Mouse (Mus musculus): Measurements from ENCODE around the gene Cma1. TPM values are rescaled to one million over a fixed set of nuclear protein-coding genes. Genes with fewer than 3 reads are reported as not detected.

Cma1 gene
- polyA plus RNA-seq, 1 experiment from 2014 or later = not detected

DNA sequence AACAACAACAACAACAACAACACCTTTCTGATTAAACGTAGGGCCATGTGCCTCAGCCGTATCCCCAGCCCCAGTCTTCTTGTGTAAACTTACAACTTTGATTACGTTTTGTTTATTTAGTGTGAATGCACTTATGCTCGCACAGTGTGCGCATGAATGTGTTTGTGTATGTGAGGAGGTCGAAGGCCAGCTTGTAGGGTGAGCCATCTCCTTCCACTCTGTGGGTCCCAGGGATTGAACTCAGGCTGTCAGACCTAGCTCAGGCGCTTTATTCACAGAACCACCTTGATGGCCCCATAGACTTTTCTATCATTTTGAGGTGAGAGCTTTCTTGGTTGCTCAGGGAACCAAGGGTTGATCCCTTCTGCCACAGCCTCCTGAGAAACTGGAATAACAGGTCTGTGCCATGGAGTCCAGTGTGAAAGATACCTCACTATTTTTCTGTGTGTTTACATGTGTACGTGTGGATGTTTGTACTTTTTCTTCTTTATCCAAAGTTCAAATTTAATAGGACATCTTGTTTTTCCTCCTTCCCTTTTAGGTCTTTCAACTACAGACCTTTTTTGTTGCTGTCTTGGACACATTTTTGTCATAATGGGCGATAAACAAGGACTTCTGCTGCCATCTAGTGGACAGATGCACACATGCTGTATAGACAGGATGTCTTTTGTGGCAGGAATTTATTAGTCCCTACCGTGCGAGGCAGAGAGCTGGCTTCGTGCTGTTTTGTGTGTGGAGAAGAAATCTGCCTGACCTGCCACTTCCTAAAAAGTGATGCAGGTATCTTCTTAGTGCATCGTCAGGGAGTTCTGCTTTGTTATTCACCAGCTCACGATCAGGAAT lies 26.0 kb downstream of the Cma1 start:
- Histone ChIP-seq H3K4me1 (replicated peaks) (peaks cover 2% of the 10 kb centered on the region; the same call in 1 of the 2 replicates), H3K27me3 (ENCODE audit: insufficient read depth, poor library complexity, severe bottlenecking) (peaks cover 7% of the 10 kb centered on the region; the same call in 1 of the 2 replicates), H3K36me3 (no peaks in the 10 kb centered on the region), H3K4me3 (no peak overlapping the region), H3K9me3 (no peaks in the 10 kb centered on the region), H3K27ac (no peak overlapping the region)
- peak; percentile 78 for DNase-seq (ENCODE audit: low spot score)
- 42% methylated on average over 14 of the region's 14 CpGs for WGBS

DNA sequence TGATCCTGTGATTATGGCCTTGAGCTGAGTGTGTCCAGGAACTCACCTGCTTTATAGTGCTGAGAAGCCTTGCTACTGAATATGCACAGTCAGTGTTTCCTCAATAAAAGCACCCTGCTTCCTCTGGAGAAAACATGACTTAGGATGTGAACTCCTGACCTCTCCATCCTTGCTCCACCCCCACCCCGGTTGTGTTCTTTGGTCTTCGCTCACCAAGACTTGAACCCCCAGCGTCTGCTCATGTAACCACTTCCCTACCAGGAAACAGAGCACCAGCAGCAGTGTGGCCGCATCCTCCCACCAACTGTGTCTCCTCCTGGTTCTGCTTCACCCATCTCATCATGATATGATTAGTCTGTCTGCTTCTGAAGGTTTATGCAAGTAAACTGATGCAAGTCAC lies 31.1 kb downstream of the Cma1 start:
- 47% methylated on average over 4 of the region's 4 CpGs for WGBS

DNA sequence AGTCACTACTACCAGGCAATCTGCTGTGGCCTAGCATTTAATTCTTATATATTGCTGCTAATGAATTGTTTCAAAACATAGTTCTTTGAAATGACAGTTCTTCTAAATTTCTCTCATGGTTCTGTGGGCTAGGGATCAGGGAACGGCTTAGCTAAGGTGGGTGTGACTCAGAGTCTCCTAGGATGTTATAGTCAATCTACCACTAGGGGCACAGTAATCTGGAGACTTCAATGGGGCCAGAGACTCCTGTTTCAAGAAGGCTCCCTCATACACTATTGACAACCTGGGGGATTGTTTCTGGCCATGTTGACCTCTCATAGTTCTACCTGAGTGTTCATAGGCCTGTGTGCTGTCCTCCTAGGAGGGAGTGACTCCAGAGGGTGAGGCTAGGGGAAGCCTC lies 39.0 kb downstream of the Cma1 start:
- H3K27me3 ChIP-seq (ENCODE audit: insufficient read depth, poor library complexity, severe bottlenecking) = 0 out of 2 replicates have a peak, but pooled peaks cover 8% of the 10 kb centered on the region
- H3K4me3 ChIP-seq = no peak overlapping the region
- WGBS = 46% methylated on average over 1 of the region's 1 CpGs
- DNase-seq (ENCODE audit: low spot score) = no peak
- H3K27ac ChIP-seq = no peak overlapping the region
- peaks cover 7% of the 10 kb centered on the region for H3K4me1 ChIP-seq (replicated peaks)
- no peaks in the 10 kb centered on the region for H3K9me3 ChIP-seq
- no peaks in the 10 kb centered on the region for H3K36me3 ChIP-seq

More for the DNA sequence above, 31.1 kb downstream of the Cma1 start:
- Histone ChIP-seq H3K9me3 (no peaks in the 10 kb centered on the region), H3K4me1 (replicated peaks) (no peaks in the 10 kb centered on the region; the same call in 1 of the 2 replicates), H3K27ac (no peak overlapping the region), H3K27me3 (ENCODE audit: insufficient read depth, poor library complexity, severe bottlenecking) (no peaks in the 10 kb centered on the region), H3K4me3 (no peak overlapping the region), H3K36me3 (no peaks in the 10 kb centered on the region)
- DNase-seq (ENCODE audit: low spot score) = no peak

DNA sequence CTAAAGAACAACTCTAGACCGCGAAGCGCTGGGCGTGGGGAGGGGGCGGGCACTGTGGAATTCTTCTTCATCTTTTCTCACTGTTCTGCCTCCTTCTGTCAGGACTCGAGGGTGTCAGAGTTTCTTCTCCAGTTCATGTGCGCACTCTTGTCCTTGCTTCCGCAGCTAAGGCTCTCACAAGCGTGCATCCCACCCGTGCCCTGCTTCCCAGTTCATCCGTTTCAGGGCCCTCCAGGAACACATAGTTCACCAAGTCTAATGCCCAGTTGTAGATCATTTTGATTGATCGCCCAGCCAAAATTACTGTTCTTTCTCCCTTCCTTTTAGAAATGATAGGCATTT lies 44.1 kb downstream of the Cma1 start:
- Histone ChIP-seq H3K4me3 (peak overlapping the region; percentile 62), H3K9me3 (no peaks in the 10 kb centered on the region), H3K36me3 (peaks cover 30% of the 10 kb centered on the region), H3K27me3 (ENCODE audit: insufficient read depth, poor library complexity, severe bottlenecking) (0 out of 2 replicates have a peak, but pooled peaks cover 8% of the 10 kb centered on the region), H3K27ac (peak overlapping the region; percentile 87), H3K4me1 (replicated peaks) (peaks cover 25% of the 10 kb centered on the region)
- 9% methylated on average over 12 of the region's 12 CpGs for WGBS
- no peak for DNase-seq (ENCODE audit: low spot score)

DNA sequence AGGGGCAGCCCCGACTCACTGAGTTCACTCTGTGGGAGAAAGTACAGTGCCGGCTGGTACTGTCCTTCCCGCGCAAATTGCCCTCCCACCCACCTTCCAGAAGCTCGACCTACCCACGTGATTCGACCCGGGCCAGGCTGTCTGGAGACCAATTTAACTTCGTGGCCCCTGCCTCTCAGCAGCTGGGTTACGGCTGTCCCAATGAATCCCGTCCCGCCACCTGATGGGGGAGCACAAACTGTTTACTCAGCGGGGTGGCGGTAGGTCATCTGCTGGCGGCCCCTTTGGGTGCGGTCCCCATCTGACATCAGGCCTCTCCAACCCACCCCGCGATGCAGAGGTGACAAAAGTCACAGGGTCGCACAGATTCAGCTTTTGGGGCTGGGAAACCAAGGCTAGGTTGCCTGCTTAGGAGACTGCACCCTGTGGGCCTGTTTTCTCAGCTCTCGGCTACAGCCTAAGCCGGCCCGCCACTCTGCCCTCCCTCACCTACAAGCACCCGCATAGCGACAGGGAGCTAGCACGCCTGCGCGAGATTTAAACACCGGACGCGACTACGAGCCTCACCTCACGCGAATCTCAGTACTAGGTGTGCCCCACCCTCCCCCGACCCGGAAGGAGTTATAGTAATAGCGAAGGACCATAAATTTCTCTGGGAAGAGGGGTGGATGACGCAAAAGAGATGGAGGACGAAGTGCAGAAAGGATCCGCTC lies 44.6 kb downstream of the Cma1 start, which contains the start of gene Sdr39u1:
Gene Sdr39u1, minus strand, starts transcription at position 593 of the 713 bp plus-strand sequence.
- Histone ChIP-seq H3K27ac (peak within 1 kb of the TSS; percentile 87), H3K27me3 (ENCODE audit: insufficient read depth, poor library complexity, severe bottlenecking) (0 out of 2 replicates have a peak, but pooled peaks cover 8% of the 10 kb centered on the region)
- WGBS = 5% methylated on average over 39 of the region's 39 CpGs

DNA sequence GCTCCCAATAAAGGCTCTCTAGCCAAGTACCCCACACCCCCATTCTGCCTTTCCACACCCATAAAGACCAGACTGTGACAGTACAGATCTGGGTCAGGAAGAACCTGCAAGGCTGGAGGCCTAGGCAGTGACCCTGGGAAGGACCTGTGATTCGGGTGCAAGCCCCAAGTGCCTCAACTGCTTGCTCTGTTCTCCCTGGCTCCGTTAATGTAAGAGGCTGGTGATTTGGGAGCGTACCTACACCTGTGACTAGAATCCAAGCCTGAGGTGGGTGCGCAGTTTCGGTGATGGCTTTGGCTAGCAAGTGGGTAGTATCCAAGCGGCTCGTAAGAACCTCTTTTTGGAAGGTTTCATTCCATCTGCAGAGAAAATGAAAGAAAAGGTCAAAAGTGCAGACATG lies 45.5 kb downstream of the Cma1 start:
- Histone ChIP-seq H3K4me3 (peak overlapping the region; percentile 62; the same call in 1 of the 2 replicates), H3K4me1 (replicated peaks) (peaks cover 25% of the 10 kb centered on the region), H3K27me3 (ENCODE audit: insufficient read depth, poor library complexity, severe bottlenecking) (0 out of 2 replicates have a peak, but pooled peaks cover 8% of the 10 kb centered on the region), H3K9me3 (no peaks in the 10 kb centered on the region), H3K27ac (0 out of 2 replicates have a peak overlapping the region, but pooled peaks have one; percentile 87), H3K36me3 (peaks cover 45% of the 10 kb centered on the region)
- DNase-seq (ENCODE audit: low spot score) = no peak
- 88% methylated on average over 7 of the region's 7 CpGs for WGBS

More for the DNA sequence above, 44.6 kb downstream of the Cma1 start, which contains the start of gene Sdr39u1:
- DNase-seq (ENCODE audit: low spot score) = peak; percentile 84
- Histone ChIP-seq H3K9me3 (no peaks in the 10 kb centered on the region), H3K4me3 (peak within 1 kb of the TSS; percentile 62), H3K4me1 (replicated peaks) (peaks cover 25% of the 10 kb centered on the region), H3K36me3 (peaks cover 35% of the 10 kb centered on the region)

DNA sequence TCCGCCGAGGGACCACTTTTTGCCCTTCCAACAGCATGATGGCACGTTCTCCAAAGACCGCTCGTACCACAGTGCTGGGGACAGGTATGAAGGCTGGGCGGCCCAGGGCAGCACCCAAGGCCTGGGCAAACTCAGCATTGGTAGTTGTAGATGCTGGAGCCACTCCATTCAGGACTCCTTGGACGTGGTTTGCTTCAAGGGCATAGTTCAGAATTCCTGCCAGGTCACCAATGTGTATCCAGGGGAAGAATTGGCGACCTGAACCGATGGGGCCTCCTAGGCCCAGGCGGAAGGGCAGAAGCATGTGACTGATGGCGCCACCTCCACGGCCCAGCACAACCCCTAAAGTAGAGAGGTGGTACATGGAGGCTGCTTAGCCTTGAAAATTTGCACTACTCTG lies 46.8 kb downstream of the Cma1 start:
- H3K27me3 ChIP-seq (ENCODE audit: insufficient read depth, poor library complexity, severe bottlenecking) = 0 out of 2 replicates have a peak, but pooled peaks cover 8% of the 10 kb centered on the region
- no peak overlapping the region for H3K27ac ChIP-seq
- no peaks in the 10 kb centered on the region for H3K9me3 ChIP-seq
- peaks cover 57% of the 10 kb centered on the region for H3K36me3 ChIP-seq
- DNase-seq (ENCODE audit: low spot score) = no peak
- H3K4me1 ChIP-seq (replicated peaks) = peaks cover 25% of the 10 kb centered on the region
- 94% methylated on average over 12 of the region's 12 CpGs for WGBS
- H3K4me3 ChIP-seq = no peak overlapping the region

Other genes with a start within 250 kb of the Cma1 start
- 0.34 and 0.81 TPM in 2 replicates for gene Tgm1, start 230.7 kb downstream of the Cma1 start, polyA plus RNA-seq (2016; fragmentation: Nextera tagmentation; extraction: Ambion mirVana)
- 34.7 and 36.3 TPM in 2 replicates for gene Rabggta, start 222.4 kb downstream of the Cma1 start, polyA plus RNA-seq (2016; fragmentation: Nextera tagmentation; extraction: Ambion mirVana)
- gene Dhrs1, start 199.0 kb downstream of the Cma1 start, polyA plus RNA-seq (2016; fragmentation: Nextera tagmentation; extraction: Ambion mirVana) = 68.5 and 73.8 TPM in 2 replicates
- gene Nop9, start 199.0 kb downstream of the Cma1 start, polyA plus RNA-seq (2016; fragmentation: Nextera tagmentation; extraction: Ambion mirVana) = 53.3 and 56.5 TPM in 2 replicates
- 0.17 TPM in 1 of 2 replicates, not detected in the other for gene Cideb, start 186.2 kb downstream of the Cma1 start, polyA plus RNA-seq (2016; fragmentation: Nextera tagmentation; extraction: Ambion mirVana)
- 0.14 and 0.21 TPM in 2 replicates for gene Ltb4r2, start 183.2 kb downstream of the Cma1 start, polyA plus RNA-seq (2016; fragmentation: Nextera tagmentation; extraction: Ambion mirVana)
- gene Ltb4r1, start 178.7 kb downstream of the Cma1 start, polyA plus RNA-seq (2016; fragmentation: Nextera tagmentation; extraction: Ambion mirVana) = 0.11 and 0.39 TPM in 2 replicates
- gene Adcy4, start 160.6 kb downstream of the Cma1 start, polyA plus RNA-seq (2016; fragmentation: Nextera tagmentation; extraction: Ambion mirVana) = 7.9 and 10.3 TPM in 2 replicates
- 11.9 and 14.4 TPM in 2 replicates for gene Ripk3, start 155.8 kb downstream of the Cma1 start, polyA plus RNA-seq (2016; fragmentation: Nextera tagmentation; extraction: Ambion mirVana)
- 34.0 and 34.6 TPM in 2 replicates for gene Nfatc4, start 121.5 kb downstream of the Cma1 start, polyA plus RNA-seq (2016; fragmentation: Nextera tagmentation; extraction: Ambion mirVana)
- 24.1 and 24.4 TPM in 2 replicates for gene Nynrin, start 90.7 kb downstream of the Cma1 start, polyA plus RNA-seq (2016; fragmentation: Nextera tagmentation; extraction: Ambion mirVana)
- gene Cbln3, start 60.3 kb downstream of the Cma1 start, polyA plus RNA-seq (2016; fragmentation: Nextera tagmentation; extraction: Ambion mirVana) = 0.12 and 0.33 TPM in 2 replicates
- 21.4 and 24.2 TPM in 2 replicates for gene Khnyn, start 59.7 kb downstream of the Cma1 start, polyA plus RNA-seq (2016; fragmentation: Nextera tagmentation; extraction: Ambion mirVana)
- 33.2 and 38.1 TPM in 2 replicates for gene Sdr39u1, start 44.4 kb downstream of the Cma1 start, polyA plus RNA-seq (2016; fragmentation: Nextera tagmentation; extraction: Ambion mirVana)
- gene Cma2, start 6.3 kb upstream of the Cma1 start, polyA plus RNA-seq (2016; fragmentation: Nextera tagmentation; extraction: Ambion mirVana) = not detected in 2 replicates
- gene Mcpt1, start 73.3 kb upstream of the Cma1 start, polyA plus RNA-seq (2016; fragmentation: Nextera tagmentation; extraction: Ambion mirVana) = not detected in 2 replicates
- not detected in 2 replicates for gene Mcpt9, start 85.8 kb upstream of the Cma1 start, polyA plus RNA-seq (2016; fragmentation: Nextera tagmentation; extraction: Ambion mirVana)
- gene Mcpt2, start 97.4 kb upstream of the Cma1 start, polyA plus RNA-seq (2016; fragmentation: Nextera tagmentation; extraction: Ambion mirVana) = not detected in 2 replicates
- not detected in 2 replicates for gene Mcpt4, start 117.6 kb upstream of the Cma1 start, polyA plus RNA-seq (2016; fragmentation: Nextera tagmentation; extraction: Ambion mirVana)
- not detected in 2 replicates for gene Mcpt8, start 140.6 kb upstream of the Cma1 start, polyA plus RNA-seq (2016; fragmentation: Nextera tagmentation; extraction: Ambion mirVana)
- not detected in 2 replicates for gene Ctsg, start 157.9 kb upstream of the Cma1 start, polyA plus RNA-seq (2016; fragmentation: Nextera tagmentation; extraction: Ambion mirVana)
- gene Gzme, start 175.9 kb upstream of the Cma1 start, polyA plus RNA-seq (2016; fragmentation: Nextera tagmentation; extraction: Ambion mirVana) = not detected in 2 replicates
- gene Gzmd, start 187.9 kb upstream of the Cma1 start, polyA plus RNA-seq (2016; fragmentation: Nextera tagmentation; extraction: Ambion mirVana) = not detected in 2 replicates
- not detected in 2 replicates for gene Gzmg, start 214.9 kb upstream of the Cma1 start, polyA plus RNA-seq (2016; fragmentation: Nextera tagmentation; extraction: Ambion mirVana)
- not detected in 2 replicates for gene Gzmn, start 229.9 kb upstream of the Cma1 start, polyA plus RNA-seq (2016; fragmentation: Nextera tagmentation; extraction: Ambion mirVana)

Data from hindbrain, embryonic 10.5 days (tissue).